Mouse (Mus musculus) cerebellum, adult 18-20 months (tissue): Measurements from ENCODE around the gene Rbm38.

ENCODE experiments used
- DNase-seq, 2 experiments: peaks; one replicate each; pipeline ENCODE4 v3.0.0; 2021

Gene Rbm38

DNA sequence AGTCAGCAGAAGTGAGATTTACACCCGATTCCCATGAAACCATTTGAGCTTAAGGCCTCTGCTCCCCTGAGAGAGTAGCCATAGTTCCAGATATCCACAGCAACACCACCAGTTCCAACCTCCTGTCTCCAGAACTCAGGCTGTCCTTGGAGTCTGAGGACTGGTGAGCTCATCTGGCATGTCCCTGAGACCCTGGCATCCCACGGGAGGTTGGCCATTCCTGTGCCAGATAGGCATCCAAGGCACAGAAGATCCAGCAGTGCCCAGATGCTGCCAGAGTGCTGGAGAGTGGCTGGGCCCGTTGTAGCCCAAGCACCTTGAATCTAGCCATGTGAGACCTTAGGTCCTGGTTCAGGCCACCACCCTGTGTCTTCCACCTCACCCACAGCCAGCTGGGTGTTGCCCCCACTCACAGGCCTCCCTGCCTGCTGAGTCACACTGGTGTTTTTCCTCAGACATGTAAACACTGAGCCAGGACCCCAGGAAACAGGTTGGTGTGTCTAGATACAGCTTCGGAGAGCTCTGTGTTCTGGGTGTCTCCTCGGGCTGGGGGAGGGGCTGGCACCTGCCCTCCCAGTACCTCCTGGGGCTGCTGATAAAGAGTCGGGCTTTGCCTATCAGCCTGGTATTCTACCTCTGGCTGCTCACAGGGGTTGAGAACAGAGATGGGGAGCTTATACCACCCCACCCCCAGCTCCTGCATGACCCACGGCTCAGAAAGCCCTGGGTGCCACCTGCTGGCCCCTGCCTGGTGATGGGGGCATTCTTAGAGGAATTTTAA, 17.7 kb downstream of the Rbm38 start:
- DNase-seq = no peak

DNA sequence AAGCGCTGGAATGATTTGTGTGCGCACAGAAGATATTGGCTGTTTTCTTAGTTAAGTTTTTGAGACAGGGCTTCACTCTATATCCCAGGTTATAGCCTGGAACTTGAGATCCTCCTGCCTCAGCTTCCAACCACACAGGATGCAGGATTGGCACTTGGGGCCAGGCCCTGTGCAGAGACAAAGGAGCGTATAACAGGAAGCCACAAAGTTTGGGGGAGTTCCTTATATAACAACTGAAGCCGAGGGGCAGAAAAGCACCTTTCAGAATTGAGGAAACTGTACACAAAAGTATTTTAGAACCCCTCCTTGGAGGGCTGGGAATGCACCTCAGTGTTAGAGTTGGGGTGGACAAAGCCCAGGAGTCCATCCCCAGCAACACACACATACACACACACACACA, 18.7 kb downstream of the Rbm38 start:
- DNase-seq = no peak

DNA sequence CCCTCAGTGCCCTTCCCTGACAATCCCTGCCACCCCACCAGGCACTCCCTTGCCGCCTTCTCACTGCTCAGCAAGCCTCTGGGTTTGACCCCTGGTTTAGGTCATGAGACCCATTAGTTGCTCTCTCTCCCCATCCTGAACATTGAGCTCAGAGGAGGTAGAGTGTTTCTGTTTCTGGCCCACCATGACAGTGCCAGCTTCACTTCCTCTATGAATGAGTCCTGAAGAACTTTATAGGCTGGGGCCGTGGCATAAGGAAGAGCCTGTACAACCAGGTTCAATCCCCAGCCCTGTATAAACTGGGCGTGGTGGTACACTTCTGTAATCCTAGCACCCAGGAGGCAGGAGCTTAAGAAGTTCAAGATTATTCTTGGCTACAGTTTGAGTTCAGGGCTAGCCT, 20.5 kb downstream of the Rbm38 start:
- no peak for DNase-seq

DNA sequence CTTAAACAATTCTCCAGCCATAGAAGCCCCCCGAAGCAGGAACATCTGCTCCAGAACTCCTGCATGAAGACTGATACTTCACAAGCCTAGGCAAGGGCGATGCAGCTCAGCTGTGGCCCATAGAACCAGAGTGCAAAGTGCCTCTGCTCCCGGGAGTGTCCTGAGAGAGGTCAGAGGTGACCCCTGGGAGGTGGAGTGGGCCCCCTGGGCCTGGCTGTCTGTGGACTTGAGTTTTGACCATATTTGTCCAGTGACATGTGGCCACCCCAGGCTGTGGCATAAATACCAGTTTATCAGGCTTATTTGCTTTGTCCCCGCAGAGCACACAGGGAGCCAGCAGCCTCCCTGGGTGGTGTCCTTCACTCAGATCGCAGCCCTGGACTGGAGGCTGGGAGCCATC, 20.9 kb downstream of the Rbm38 start:
- DNase-seq = no peak

DNA sequence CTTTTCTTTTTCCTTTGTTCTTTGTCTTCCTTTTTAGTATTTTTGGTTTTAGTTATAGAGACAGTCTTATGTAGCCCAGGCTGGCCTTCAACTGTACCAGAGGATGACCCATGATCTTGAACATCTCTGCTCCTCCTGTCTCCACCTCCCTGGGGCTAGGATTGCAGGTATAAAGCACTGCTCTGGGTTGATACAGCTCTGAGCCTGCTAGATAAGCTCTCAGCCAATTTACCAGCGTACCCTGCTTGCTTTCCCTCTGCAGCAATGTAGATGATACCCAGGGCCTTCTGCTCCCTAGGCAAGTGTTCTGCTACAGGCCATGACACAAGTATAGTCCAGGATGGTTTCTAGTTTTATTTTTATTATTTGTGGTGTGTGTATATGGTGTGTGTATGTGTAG, 21.6 kb downstream of the Rbm38 start:
- DNase-seq = no peak

DNA sequence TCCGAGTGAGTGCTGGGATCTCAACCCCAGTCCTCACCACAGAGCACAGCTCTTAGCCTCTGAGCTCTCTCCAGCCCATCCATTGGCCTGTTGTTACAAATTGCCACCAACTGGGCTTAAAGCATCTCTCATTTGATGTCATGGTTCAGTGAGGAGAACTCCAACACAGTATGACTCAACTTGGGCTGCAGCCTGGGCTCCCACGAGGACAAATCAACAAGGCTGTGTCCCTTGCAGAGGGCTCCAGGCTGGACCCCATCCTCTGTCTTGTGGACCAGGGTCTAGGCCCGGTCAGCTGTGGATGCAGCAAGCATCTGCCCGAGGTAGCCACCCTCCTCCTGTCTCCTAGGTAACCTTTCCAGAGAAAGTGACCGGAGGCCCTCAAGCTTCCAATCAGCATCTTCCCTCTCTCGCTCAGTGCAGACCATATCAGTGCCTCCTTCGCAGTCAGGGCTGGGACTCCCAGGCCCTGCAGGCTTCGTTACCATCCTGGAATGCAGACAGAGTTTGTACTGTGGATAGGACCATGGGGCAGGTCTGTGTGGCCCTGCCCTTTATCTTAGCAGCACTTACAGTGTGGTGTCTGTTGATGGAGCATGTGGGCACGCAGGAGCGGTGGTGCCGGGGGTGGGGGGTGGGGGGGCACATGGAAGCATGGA, 22.3 kb downstream of the Rbm38 start:
- no peak for DNase-seq

DNA sequence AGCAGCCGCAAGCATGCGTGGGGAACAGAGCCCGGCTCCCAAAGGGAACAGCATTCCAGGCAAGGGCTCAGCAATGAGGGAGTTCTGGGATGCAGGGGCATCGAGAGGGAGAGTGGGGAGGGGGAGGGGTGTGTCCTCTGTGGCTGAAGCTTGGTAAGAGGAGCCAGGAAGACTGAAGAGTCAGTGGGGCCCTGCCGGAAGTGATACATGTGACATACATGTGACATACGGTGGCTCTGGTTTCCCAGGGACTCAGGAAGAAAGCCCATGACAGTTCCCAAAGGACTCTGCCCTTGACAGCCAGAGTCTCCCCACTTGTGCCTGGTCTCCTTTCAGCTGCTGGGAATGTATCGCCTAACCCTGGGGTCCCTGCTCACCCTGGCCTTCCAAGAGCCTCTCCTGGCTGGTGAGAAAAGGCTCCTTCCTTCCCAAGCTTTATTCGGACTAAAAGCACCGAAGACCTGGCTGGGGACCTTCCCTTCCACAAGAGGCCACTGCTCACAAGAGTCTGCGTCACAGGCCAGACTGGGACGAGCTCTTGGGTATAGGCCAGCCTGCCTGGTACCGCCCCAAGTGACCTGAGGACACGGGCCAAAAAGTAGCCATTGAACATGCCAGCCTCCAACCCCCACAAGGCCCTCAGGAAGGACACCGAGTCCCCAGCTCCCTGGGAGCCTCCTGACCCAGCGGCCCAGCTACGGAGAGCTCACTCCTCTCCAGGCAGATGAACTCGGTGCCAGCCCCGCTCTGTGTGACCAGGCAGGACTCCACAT, 24.1 kb downstream of the Rbm38 start:
- DNase-seq = no peak

DNA sequence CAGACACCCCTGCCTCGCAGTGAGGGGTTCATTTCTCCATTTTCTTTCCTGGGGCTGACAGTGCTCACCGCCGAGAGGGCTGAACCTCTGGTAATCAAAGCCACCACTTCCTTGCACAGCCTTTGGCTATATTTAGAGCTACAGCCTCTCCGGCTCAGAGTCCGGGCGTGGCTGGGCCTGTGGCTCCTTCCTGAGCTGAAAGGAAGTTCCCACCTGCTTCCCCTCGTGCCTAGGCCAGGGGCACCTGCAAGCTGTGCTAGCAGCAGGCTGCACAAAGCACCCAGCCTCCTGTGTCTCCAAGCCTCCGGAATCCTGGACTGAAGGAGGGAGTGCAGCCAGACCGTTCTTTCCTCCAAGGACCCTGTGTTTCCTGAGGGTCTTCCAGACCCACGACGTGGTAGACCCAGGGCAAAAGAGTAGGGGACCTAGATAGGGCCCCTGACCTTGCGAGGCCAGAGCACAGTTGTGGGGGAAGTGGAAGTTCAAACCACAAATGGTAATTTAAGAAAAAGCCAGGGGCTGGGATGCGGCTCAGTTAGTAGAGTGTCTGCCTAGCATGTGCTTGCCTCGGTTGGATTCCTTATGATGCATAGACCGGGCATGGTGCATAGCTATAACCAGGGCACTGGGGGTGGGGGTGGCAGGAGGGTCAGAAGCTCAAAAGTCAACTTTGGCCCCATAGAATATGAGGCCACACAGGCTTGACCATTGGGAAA, 26.4 kb downstream of the Rbm38 start:
- no peak for DNase-seq

DNA sequence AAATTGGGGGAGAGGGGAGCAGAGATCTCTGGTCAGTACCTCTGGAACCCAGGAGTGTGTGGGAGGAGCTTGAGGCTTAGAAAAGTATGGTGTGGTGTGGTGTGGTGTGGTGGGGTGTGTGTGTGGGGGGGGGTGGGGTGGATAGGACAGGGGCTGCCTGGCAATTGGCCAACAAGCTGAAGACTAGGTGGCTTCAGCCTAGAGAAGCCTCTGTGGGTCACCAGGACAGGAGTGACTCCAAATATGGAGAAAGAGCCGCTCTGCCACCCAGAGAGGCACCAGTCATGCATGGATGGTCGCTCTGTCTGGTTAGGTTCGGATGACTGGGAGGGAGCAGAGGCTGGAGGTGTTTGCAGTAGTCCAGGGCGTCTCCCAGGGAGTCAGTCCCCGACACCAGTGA, 27.2 kb downstream of the Rbm38 start:
- DNase-seq = no peak

DNA sequence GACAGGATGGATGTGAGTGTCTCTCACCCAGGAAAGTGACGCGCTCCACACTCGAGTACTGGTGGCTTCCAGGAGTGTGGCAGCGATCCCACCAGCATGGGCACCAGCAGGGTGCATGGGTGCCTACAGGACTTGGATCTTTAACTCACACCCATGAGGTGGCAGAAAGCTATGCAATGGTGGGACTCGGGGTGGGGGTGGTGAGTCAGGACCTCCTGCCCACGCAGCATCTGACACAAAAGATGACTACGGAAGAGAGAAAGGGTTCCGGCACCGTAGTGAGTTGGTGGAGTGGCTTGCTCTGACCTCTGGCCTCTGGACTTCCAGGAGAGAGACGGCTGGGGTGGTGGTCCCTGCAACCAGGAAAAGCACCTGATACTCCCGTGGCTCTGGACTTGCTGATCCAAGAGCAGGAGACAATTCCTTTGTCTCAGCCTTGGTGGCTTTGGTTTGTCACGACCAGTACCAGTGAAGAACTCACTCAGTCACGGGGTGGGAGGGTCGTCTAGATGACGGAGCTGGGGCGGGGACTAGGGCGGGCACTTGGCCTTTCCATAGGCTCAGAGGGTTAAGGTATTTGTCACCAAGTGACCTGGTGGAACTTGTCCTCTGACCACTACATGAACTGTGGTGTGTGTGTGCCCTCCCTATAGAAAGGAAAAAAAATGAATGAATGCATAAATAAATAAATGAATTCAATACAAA, 27.9 kb downstream of the Rbm38 start:
- DNase-seq = no peak

DNA sequence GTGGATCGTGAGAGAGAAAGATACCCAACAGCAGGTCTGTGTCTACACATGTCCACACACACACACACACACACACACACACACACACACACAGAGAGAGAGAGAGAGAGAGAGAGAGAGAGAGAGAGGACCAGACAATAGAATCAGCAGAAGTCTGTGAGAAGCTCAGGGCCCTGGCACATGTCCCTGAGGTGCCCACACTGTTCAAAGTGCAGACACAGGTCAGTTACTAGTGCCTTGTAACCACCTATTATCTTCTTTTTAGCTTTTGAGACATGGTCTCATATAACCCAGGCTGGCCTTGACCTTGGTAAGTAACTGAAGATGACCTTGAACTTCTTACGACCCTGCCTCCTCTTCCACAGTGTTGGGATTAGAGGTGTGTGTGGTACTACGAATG, 28.9 kb downstream of the Rbm38 start:
- DNase-seq = no peak

DNA sequence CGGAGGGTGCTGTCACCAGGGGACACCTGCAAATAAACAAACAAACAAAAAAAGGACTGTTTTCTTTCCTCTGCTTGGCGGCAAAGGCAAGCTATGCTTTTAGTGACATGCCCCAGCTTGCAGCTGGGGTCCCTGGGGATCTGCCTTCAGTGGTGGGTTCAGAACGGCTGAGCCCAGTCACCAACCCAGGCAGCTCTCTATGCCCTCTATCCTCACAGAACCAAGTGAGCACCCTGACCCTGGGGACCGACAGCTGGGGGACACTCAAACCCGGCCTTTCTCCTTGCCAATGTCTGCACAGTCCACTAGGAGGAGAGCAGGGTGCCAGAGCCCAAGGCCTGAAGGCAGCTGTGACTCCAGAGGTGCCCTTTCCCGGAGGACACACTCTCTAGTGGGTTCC, 29.5 kb downstream of the Rbm38 start:
- DNase-seq = no peak

DNA sequence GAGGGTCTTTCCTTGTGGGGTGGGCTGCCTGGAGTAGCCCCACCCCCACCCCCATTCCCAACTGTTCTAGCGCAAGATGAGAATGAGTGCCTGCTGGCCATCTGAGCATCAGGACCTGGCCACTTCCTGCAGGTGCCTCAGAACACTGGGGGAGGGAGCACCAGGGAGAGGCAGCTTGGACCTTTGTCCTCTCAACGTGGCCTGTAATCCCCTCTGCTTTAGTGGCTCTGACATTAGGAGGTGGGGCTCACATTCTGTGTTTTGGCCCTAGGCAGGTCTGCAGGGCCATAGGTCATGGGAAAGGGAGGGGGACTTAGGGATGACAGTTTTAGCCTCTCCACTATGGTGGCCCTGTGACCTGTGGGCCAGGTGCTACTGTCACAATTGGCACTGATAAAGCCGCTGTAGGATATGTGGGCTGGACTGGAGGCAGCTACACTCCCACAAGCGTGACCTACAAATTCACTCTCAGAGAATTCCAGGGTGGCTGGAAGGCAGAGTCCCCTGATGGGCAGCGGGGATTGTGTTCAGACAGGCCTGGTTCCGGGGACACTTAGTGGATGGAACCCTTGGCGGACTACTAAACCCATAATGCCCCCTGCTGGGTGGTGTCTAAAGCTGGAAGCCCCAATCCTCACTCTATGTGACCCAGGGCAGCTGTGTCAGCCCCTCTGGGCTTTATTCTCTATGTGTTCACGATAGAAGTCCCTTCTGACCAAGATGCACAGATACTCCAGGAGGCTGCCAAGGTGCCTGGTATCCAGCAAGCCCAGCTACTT, 30.5 kb downstream of the Rbm38 start:
- DNase-seq = no peak

DNA sequence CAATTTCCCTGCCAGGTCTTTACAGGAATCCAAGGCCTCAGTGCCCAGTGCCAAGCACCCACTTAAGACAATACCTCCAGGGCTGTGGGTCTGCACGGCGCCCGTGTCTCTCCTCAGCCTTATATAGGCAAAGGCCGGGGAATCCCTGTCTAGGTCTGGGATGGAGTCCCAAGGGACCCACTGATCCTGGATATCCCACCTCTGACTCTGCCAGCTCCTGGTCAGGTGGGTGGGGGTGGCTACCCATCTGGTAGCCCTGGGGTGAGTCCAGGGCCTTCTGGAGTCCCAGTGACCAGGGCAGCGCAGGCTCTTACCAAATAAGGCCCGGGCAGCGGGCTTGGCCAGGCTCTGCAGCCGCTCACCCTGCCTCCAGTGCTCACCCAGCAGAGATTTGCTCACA, 32.6 kb downstream of the Rbm38 start:
- DNase-seq = no peak

DNA sequence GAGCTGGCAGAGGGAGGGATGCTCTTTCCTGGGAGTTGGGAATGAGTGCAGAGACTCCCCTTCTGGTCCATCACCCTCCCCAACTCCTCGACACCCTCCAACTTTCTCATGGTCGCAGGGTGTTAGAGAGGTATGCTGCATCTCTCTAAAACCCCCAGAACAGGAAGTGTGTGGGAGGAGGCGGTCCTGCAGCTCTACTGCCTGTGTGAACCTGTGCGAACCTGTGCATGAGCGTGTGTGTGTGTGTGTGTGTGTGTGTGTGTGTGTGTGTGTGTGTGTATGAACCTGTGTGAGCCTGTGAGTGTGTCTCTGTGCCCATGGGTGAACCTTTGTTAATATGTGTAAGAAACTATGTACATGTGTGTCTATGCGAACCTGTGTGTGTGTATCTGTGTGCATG, 33.5 kb downstream of the Rbm38 start:
- no peak for DNase-seq

DNA sequence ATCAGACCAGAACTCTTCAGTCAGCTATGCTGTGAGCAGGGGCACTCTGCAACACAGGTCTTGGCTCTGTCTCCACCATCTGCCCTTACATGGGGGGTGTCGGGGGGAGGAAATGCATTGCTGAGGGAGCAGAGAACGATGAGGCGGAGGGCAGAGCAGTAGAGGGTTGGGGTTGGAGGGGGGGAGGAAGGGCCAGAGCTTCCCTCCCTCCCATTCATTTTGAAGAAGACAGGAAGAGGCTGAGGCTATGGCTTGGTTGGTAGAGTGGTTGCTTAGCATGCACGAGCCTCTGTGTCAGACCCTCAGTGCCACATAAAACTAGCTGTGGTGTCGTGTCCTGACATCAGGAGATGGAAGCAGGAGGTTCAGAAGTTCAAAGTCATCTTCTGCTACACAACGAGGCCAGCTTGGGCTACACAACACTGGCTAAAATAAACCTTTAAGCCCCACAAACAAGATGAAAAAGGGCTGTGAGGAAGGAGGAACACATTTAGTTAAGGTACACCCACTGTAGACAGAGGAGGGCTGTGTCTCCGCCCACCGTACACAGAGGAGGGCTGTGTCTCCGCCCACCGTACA, 36.1 kb downstream of the Rbm38 start:
- no peak for DNase-seq

DNA sequence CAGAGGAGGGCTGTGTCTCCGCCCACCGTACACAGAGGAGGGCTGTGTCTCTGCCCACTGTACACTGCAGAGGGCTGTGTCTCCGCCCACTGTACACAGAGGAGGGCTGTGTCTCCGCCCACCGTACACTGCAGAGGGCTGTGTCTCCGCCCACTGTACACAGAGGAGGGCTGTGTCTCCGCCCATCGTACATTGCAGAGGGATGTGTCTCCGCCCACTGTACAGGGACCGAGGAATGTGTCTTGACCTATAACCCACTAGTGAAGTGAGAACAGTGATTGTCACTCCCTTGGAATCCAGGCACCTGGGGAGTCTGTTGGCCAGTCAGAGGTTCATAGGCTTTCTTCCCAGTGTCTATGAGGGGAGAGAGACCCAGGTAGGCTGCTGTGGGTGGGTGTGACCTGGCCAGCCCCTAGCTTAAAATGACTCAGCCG, 36.6 kb downstream of the Rbm38 start:
- no peak for DNase-seq

DNA sequence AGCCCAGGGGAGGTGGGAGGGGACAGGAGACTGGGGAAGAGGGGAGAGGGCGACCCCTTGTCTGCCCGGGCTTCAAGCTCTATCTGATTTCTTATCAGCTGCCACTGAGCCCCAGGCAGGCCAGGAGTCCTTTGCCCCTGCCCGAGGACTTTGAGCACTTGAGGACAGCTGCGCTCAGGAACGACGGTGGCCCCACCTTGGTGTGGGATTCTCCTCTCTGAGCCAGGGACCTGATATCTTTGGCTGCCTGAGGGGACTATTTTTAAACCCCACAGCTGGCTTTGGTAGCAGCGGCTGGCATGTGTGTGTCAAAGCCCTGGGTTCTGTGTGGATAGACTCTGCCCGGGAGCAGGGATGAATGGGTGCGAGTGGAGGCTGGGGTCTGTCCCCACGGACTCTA, 37.3 kb downstream of the Rbm38 start:
- no peak for DNase-seq

DNA sequence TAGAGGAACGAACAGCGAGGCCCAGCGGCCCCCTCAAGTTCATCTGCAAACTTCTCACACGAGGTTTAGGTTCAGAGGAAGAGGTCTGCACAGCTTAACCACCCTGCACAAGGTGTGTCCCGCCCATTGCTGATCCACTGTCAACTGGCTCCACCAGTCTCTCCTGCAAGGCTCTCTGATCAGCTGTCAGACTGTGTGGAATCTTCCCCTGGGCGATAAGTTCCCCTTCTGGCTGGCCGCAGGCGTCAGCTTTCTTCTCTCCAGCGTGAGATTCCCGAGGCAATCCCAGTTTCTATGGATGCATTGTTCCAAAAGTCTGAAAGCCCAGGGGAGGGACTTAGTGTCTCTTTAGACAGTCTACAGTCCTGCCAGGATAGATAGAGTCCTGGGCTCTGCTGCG, 38.0 kb downstream of the Rbm38 start:
- no peak for DNase-seq

DNA sequence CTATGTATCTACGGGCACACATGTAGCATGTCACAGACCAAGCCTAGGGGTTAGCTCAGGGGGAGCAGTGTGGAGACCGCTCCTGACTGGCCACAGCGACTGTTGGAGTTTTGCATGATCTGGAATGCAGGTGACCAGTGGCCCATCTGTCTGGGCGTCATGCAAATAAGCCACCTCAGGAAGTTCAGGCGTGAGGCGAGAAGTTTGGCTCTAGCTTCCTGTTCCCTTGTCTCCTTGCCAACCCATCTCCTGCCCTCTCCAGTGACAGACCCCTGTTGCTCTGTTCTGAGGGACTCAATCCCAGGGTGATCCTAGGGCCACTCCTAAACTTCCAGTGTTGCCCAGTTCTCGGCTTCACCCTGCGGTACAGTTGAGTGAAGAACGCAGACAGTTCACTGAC, 40.2 kb downstream of the Rbm38 start:
- DNase-seq = no peak
